Mouse (Mus musculus): Measurements from ENCODE around the gene Taf13. TPM values are rescaled to one million over a fixed set of nuclear protein-coding genes. Genes with fewer than 3 reads are reported as not detected.

Gene Taf13
- polyA plus RNA-seq (2014; fragmentation: Illumina TruSeq; extraction: RNeasy Lipid Tissue Mini Kit (QIAGEN cat#74804); ENCODE audit: low read depth, low replicate concordance): 18.8 TPM

DNA sequence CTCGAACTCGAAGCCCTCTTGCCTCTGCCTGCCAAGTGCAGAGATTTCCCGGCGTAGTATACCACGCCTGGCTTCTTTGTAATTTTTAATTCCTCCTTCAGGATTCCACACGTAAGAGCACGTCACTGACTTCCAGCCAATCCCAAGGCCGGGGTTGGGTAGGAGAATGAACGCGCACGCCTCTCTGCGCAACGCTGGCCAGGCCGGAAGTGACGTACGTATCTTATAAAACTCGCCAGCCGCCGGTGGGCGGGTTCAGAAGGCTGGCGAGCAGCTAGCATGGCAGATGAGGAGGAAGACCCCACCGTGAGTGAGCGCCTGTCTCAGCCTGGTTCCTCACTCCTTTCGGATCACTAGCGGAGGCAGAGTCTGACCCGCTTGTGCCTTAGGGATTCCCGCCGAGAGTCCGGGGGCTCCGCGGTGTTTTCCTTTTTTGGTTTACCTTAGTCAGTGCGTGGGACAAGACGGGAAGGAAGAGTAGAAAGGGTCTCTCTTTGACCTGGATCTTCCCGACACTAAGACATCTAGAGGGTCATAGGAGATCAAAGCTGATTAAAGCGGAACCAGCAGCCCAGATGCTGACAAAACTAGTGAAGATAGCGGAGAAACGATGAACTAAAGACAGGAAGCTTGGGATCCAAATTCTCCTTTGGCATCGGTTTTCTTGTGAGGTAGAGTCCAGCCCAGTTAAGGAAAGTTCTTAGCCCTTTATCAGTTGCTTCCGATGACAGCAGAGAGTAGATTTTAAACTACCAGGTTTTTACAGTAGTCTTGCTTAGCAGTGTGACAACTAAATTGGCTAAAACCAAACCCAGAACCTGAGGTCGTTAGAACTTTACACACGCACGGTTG is at the start of gene Taf13:
TSS of gene Taf13 (plus strand) at position 256 of the 852 bp plus-strand sequence.

DNA sequence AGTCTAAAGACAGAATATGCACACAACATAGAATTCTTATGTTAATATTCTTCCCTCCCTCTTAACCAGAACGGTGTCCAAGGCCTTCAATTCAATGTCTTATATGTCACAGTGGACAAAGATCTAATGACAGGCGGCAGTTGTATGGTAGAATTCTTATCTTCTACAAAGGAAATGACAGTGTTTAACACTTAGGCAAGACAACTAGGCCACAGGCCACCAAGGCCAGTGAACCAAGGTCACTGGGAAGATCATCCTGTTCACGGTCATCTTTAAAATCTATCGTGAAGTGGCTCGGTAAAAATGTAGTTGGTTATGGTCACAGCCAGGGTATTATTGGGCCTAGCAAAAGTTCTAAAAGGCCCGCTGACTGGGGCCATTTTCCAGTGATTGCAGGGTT is 37.5 kb upstream of the Taf13 start, which contains the start of gene 1700013F07Rik:
TSS of gene 1700013F07Rik (plus strand) at position 200 of the 400 bp plus-strand sequence.

DNA sequence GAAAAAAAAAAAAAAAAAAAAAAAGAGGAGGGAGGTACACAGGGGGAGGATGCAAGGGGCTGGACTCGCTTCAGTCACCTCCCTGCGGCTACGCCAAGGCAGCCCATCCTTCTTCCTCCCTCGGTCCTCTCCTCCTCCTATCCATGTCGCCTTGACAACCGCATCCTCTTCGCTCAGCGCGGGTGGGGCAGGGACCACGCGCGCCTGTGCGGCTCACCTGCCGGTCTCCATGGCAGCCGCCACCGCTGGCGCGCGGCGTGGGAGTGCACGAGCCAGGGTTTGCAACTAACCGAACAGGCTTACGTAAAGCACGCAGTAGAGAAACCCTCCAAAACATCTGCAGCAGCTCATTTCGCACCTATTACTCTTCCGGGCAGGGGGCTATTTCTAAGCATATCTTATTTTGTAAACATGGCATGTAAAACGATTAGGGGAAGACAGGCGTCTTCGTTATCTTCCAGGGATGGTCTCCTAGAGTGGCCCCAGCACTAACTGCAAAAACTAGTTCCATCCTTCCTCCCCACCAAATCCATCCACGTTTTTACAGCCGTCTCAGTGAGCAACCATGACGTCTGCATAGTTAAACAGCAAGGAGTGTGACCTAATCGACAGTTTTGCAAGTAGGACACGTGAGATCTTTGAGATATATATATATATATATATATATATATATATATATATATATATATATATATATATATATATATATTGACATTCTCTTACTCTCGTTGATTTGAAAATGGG is 34.8 kb upstream of the Taf13 start, which contains the start of gene 5330417C22Rik:
TSS of gene 5330417C22Rik (minus strand) at position 20 of the 744 bp plus-strand sequence.

DNA sequence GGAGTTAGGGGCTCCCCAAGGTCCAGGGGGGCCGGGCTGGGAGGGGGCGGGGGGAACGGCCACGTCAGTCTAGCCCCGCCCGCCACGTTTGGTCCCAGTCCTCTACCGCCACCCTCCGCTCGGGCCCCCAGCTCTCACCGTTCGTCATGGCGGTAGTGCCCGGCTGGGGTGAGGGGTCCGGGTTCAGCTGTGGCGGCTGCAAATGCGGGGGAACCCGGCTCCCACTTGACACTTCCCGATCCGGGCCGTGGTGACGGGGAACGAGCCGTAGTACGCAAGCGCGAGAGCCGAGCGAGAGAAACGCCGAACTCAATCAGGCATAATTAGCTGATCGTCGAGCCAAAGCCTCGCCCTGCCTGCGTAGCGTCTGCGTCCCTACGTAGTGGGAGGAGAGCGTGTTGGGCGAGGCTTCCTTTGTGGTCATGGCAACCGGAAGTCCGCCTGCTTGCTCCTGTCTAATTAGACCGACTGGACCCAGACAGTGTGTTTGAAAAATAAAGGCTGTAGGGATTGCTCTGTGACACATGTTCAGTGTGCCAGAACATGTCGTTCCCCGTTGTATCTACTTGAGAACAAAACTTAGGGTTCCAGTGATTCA is 9.3 kb upstream of the Taf13 start, which contains the start of gene Tmem167b:
TSS of gene Tmem167b (minus strand) at position 334 of the 598 bp plus-strand sequence.

DNA sequence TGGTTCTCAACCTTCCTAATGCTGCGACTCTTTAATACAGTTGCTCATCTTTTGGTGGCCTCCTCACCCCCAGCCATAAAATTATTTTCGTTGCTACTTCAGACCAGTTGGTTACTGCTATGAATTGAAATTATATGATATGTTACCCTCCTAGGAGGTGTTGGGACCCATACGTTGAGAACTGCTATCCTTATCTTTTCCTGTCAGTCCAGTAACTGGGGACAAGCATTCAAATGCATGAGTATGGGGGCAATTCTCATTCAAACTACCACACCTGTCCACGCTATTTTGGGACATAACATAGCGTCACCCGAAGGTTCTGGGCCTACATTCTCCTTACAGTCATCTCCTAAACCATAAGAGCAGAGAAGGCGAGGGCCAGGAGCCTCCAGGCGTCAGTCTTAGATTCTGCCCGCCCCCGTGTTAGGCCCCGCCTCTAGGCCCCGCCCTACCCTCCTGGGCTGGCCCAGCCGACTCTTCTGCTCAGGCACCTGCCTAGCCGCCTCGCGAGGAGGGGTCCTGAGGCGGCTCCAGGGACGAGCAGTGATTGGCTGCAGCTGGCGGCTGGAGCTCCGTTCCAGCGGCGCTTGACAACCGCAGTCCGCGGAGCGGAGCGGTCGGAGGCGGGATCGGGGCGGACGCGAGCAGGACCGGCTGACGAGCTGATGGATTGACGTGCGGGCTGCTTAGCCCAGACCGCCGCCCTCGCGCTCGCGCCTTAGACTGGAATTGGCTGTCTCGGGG is 19.5 kb downstream of the Taf13 start, which contains the start of gene Wdr47:
TSS of gene Wdr47 (plus strand) at position 494 of the 744 bp plus-strand sequence.

Other genes starting within 250 kb of the Taf13 start
- 129 TPM for gene Mybphl, start 206.8 kb upstream of the Taf13 start, polyA plus RNA-seq (2014; fragmentation: Illumina TruSeq; extraction: RNeasy Lipid Tissue Mini Kit (QIAGEN cat#74804); ENCODE audit: low read depth, low replicate concordance)
- gene Psrc1, start 187.9 kb upstream of the Taf13 start, polyA plus RNA-seq (2014; fragmentation: Illumina TruSeq; extraction: RNeasy Lipid Tissue Mini Kit (QIAGEN cat#74804); ENCODE audit: low read depth, low replicate concordance): 0.50 TPM
- 3.9 TPM for gene Celsr2, start 156.1 kb upstream of the Taf13 start, polyA plus RNA-seq (2014; fragmentation: Illumina TruSeq; extraction: RNeasy Lipid Tissue Mini Kit (QIAGEN cat#74804); ENCODE audit: low read depth, low replicate concordance)
- gene Sars, start 126.5 kb upstream of the Taf13 start, polyA plus RNA-seq (2014; fragmentation: Illumina TruSeq; extraction: RNeasy Lipid Tissue Mini Kit (QIAGEN cat#74804); ENCODE audit: low read depth, low replicate concordance): 72.2 TPM
- gene 1700013F07Rik, start 37.5 kb upstream of the Taf13 start, polyA plus RNA-seq (2014; fragmentation: Illumina TruSeq; extraction: RNeasy Lipid Tissue Mini Kit (QIAGEN cat#74804); ENCODE audit: low read depth, low replicate concordance): not detected
- not detected for gene 5330417C22Rik, start 35.2 kb upstream of the Taf13 start, polyA plus RNA-seq (2014; fragmentation: Illumina TruSeq; extraction: RNeasy Lipid Tissue Mini Kit (QIAGEN cat#74804); ENCODE audit: low read depth, low replicate concordance)
- gene Tmem167b, start 9.2 kb upstream of the Taf13 start, polyA plus RNA-seq (2014; fragmentation: Illumina TruSeq; extraction: RNeasy Lipid Tissue Mini Kit (QIAGEN cat#74804); ENCODE audit: low read depth, low replicate concordance): 31.6 TPM
- 7.3 TPM for gene Wdr47, start 19.6 kb downstream of the Taf13 start, polyA plus RNA-seq (2014; fragmentation: Illumina TruSeq; extraction: RNeasy Lipid Tissue Mini Kit (QIAGEN cat#74804); ENCODE audit: low read depth, low replicate concordance)
- 76.9 TPM for gene Clcc1, start 82.2 kb downstream of the Taf13 start, polyA plus RNA-seq (2014; fragmentation: Illumina TruSeq; extraction: RNeasy Lipid Tissue Mini Kit (QIAGEN cat#74804); ENCODE audit: low read depth, low replicate concordance)
- 1.2 TPM for gene Gpsm2, start 150.6 kb downstream of the Taf13 start, polyA plus RNA-seq (2014; fragmentation: Illumina TruSeq; extraction: RNeasy Lipid Tissue Mini Kit (QIAGEN cat#74804); ENCODE audit: low read depth, low replicate concordance)
- gene Aknad1, start 168.0 kb downstream of the Taf13 start, polyA plus RNA-seq (2014; fragmentation: Illumina TruSeq; extraction: RNeasy Lipid Tissue Mini Kit (QIAGEN cat#74804); ENCODE audit: low read depth, low replicate concordance): not detected